In genomic region chr1:162217340-162217974, GRCm38 (mm10) we compare ENCODE assay signal across 8 mouse cellular contexts.
DNase-seq lines count a peak whose midpoint lies in the region; ATAC-seq and TF ChIP-seq lines count a peak whose summit lies in the region.

No protein-coding gene starts in this region.

- in situ Hi-C loops in CH12.LX (cut with MboI; ENCODE audit: low pct_ligation_motif_present, low pct_unique_long_range_greater_than_20kb, low sequenced_read_pairs): no loop called here

- no peak for TF ChIP-seq RAD21 in CH12.LX (IDR thresholded peaks at IDR 0.05; ENCODE audit: low read depth, low read length)

- no peak overlapping the region for H3K4me3 ChIP-seq in CH12.LX (replicated peaks in 1 of 3; ENCODE audit: low read depth in 2 of 3, low read length in 2 of 3, poor library complexity in 1 of 3)
- H3K4me3 ChIP-seq in embryonic facial prominence, embryonic 13.5 days: peak overlapping the region; percentile 76

- H3K79me2 ChIP-seq in CH12.LX (replicated peaks; ENCODE audit: control insufficient read depth, extremely low read depth, insufficient read depth, poor library complexity, severe bottlenecking): no peaks in the 10 kb centered on the region

- peak; percentile 16 for DNase-seq in CH12.LX (ENCODE audit: extremely low read depth)
- DNase-seq in heart, postnatal 25 days (ENCODE audit: low spot score): peak; percentile 61
- DNase-seq in kidney, postnatal 4 days: peak; percentile 71 to 82
- peak; percentile 72 for DNase-seq in neural tube, embryonic 10.5 days (ENCODE audit: extremely low spot score, low spot score)
- no peak for DNase-seq in frontal cortex, postnatal 36 days (ENCODE audit: low spot score in 2 of 2)
- DNase-seq in cerebellum, adult 18-20 months: no peak
- no peak for DNase-seq in cerebellum, postnatal 10 days

- TF ChIP-seq CTCF in CH12.LX (conservative IDR thresholded peaks at IDR 0.05 in 1 of 2, IDR thresholded peaks at IDR 0.05 in 1 of 2; ENCODE audit: low read depth in 2 of 2, low read length in 2 of 2): no peak

- TF ChIP-seq EP300 in CH12.LX (IDR thresholded peaks at IDR 0.05; ENCODE audit: low read length): no peak

- intact Hi-C loops in heart, postnatal 25 days (cut with DNase I): no loop called here

- H3K36me3 ChIP-seq in CH12.LX (replicated peaks in 1 of 2; ENCODE audit: control insufficient read depth in 1 of 2, insufficient read depth in 1 of 2, low read length in 1 of 2): no peaks in the 10 kb centered on the region
- H3K36me3 ChIP-seq in embryonic facial prominence, embryonic 13.5 days: no peaks in the 10 kb centered on the region

- dilution Hi-C loops in CH12.LX (cut with MboI; ENCODE audit: extremely low pct_ligation_motif_present, extremely low pct_unique_long_range_greater_than_20kb, low sequenced_read_pairs): no loop called here

- ATAC-seq in embryonic facial prominence, embryonic 13.5 days (ENCODE audit: insufficient number of reproducible peaks, insufficient read depth, low FRiP score, low TSS enrichment, low read depth): peak; percentile 95

- peaks cover 4 to 14% of the 10 kb centered on the region in 2 experiments; a peak in 3 of 4 replicates for H3K4me1 ChIP-seq in CH12.LX (ENCODE audit: control insufficient read depth in 1 of 2, insufficient read depth in 2 of 2)
- peaks cover 35% of the 10 kb centered on the region for H3K4me1 ChIP-seq in embryonic facial prominence, embryonic 13.5 days

- 18% methylated on average over 15 of the region's 15 CpGs for WGBS in embryonic facial prominence, embryonic 13.5 days

- H3K4me2 ChIP-seq in CH12.LX (ENCODE audit: insufficient read depth, low read depth, poor library complexity, severe bottlenecking): no peak overlapping the region
- peak overlapping the region; percentile 48 for H3K4me2 ChIP-seq in embryonic facial prominence, embryonic 13.5 days

- H3K9ac ChIP-seq in CH12.LX (ENCODE audit: insufficient read depth, low read depth): no peak overlapping the region
- peak overlapping the region; percentile 100 for H3K9ac ChIP-seq in embryonic facial prominence, embryonic 13.5 days

- no peak for TF ChIP-seq POLR2A in CH12.LX (IDR thresholded peaks at IDR 0.05; ENCODE audit: low read depth, low read length)

- H3K27ac ChIP-seq in CH12.LX (ENCODE audit: insufficient read depth, low read depth): no peak overlapping the region
- H3K27ac ChIP-seq in embryonic facial prominence, embryonic 13.5 days: peak overlapping the region; percentile 100

- no peaks in the 10 kb centered on the region for H3K9me3 ChIP-seq in CH12.LX (replicated peaks; ENCODE audit: low read length)
- H3K9me3 ChIP-seq in embryonic facial prominence, embryonic 13.5 days: no peaks in the 10 kb centered on the region

- H3K27me3 ChIP-seq in CH12.LX (replicated peaks): no peaks in the 10 kb centered on the region
- H3K27me3 ChIP-seq in embryonic facial prominence, embryonic 13.5 days: no peaks in the 10 kb centered on the region

TF ChIP-seq in CH12.LX, 34 proteins besides CTCF, POLR2A, EP300 and RAD21:
- no peak for TF ChIP-seq MEF2A (IDR thresholded peaks at IDR 0.05; ENCODE audit: borderline replicate concordance, low read depth, low read length)
- TF ChIP-seq ZNF384 (IDR thresholded peaks at IDR 0.05; ENCODE audit: low read depth, low read length): peak; percentile 80
- TF ChIP-seq HCFC1 (IDR thresholded peaks at IDR 0.05; ENCODE audit: low read depth, low read length): no peak
TF ChIP-seq in CH12.LX: peak in this region for 1.

Comparison
In these comparisons a context has a peak if more than half of its experiments do, and no peak if none do; other contexts are left out.
1. DNase-seq: peak in CH12.LX (single experiment), heart, postnatal 25 days (single experiment), kidney, postnatal 4 days (2 of 2) and neural tube, embryonic 10.5 days (single experiment); none in frontal cortex, postnatal 36 days (0 of 2), cerebellum, adult 18-20 months (0 of 2) and cerebellum, postnatal 10 days (0 of 2).